Mouse (Mus musculus) thymus, postnatal 10 days (tissue): ENCODE results near the gene Gm20489.
A peak's percentile ranks its signal among the peaks of the same experiment; 100 is the strongest.

Experiments
- DNase-seq, 2 experiments: peaks; one replicate each; pipeline ENCODE4 v3.0.0; 2021; ENCODE audit warnings: low spot score in 2 of 2

Gene Gm20489

DNA sequence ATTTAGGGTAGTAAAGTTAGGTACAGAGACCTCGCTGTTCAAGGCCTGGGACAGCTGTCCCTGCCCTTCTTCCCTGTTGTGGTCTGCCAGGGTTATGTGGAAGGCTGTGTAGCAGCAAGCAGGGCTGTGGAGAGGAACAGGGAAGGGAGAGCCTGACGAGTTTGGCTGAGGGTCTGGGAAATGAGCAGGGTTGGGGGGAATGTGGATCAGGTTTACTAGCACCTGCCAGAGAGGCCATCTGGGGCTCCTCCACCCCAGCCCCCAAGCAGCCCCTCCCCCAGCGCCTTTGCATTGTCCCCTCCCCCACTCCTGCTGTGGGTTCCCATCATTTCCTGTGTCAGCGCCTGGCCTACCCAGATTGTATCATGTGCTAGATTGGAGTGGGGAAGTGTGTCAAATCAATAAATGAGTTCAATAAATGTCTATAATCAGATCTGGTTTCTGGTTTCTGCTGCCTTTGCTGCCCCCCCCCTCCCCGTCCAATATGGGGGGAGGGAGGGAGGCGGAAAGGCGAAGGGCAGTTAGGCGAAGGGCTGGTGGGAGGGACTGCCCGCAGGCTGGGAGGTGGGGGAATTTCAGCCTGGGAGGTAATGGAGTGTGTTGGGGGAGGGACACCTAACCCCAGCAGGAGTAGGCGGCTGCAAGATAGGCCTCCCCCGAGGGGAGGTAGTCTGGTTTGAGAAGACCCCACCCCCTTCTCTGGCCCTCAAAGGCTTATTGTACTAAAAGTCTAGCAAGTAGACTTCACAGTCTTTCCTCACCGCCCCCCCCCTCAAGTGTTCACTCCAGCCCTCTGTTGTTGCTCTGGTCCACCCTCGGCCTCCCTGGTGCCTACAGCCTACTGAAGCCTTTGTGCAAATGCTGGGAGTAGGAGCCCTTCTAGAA is 8.1 kb downstream of the Gm20489 start:
- DNase-seq = peak; percentile 42 to 68

DNA sequence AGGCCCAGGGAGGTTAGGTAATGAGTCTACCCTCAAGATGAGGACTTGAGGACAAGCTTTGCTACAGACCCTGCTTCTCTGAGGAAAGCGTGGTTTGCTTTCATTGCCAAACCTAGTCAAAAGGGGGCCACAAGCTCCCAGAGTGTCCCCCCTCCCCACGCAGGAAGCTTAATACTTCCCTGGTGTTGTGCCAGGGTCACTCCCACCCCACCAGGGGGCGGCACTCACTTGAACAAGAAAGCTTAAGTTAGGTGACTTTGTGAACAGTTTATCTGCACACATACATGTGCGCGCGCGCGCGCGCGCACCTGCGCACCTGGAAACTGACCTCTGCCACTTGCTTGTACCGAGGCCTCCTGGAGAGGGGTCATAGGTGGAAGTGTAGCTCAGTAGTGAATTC is 12.2 kb downstream of the Gm20489 start:
- peak; percentile 56 to 66 for DNase-seq

- no peak for DNase-seq
These were observed 14.1 kb downstream of the Gm20489 start for GRCm38 (mm10) chrX:101254740-101255139.

DNA sequence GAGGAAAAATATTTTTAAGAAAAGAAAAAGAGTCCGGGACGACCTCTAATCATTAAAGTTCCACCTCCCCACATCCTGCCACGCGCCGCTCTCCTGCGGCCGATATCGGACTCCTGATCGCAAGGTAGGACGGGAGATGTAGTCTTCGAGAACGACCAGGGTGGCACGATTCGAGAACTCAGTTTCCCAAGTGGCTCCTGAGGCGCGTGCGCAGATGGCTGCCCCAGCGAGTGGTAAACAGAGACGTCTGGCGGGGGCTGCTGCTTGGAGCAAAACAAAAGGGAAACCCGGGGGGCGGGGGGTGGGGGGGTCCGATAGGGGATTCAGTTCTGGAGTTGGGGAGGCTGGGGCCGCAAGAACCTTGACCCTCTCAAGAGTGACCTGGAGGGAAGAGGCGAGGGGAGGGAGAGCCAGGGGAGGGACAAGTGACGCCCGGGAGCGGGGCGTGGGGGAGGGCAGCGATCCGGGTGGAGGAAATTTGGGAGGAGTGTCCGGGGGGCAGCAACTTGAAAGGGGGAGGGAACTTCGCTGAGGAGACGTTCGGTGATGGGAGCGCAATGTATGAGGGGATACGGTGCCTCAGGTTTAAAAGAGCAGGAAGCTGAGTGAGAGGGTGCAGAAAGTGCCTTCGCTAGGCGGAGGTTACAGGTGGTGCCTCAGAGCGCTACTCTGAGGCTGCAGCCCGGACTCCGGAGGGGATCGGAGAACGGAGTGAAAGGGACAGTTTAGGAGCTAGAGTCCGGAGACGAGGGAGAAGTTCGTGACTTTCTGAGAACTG is 14.7 kb downstream of the Gm20489 start, which contains the start of gene Foxo4:
Gene Foxo4 (plus strand): TSS at position 577 of the 778 bp plus-strand sequence.
- peak; percentile 83 to 87 for DNase-seq

DNA sequence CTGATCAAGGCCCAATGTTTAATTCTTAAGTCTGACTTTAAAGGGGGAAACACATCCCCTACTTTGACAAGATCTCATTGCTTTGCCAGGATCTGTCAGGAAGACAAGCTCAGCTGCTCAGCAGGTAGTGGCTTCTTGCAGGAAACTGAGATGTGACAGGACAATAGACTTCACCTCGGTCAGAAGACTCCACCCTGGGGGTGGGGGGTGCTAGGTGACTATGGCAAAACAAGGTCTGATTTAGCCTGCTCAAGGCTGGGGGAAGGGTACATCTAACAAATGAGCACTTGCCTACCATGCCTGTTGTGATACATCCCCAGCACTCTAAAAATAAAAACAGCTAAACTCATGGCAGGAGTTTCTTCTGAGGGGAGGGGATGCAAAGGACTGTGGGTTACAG is 23.8 kb downstream of the Gm20489 start:
- no peak for DNase-seq

DNA sequence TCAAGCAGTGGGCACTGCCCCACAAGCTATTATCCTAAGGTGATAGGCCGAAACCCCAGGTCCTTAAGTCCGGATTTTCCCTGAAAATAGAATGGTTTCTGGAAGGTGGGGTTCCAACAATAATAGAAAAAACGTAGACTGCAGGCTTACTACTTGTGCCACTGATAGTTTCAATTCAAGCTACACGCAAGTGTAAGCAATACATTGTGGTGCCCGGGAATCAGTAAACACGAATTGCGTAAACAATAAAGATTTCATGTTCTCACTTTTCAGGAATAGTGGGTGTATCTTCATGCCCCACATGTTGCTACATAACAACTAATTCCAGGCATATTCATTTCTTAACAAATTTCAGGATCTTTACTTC is 46.0 kb downstream of the Gm20489 start:
- no peak for DNase-seq

DNA sequence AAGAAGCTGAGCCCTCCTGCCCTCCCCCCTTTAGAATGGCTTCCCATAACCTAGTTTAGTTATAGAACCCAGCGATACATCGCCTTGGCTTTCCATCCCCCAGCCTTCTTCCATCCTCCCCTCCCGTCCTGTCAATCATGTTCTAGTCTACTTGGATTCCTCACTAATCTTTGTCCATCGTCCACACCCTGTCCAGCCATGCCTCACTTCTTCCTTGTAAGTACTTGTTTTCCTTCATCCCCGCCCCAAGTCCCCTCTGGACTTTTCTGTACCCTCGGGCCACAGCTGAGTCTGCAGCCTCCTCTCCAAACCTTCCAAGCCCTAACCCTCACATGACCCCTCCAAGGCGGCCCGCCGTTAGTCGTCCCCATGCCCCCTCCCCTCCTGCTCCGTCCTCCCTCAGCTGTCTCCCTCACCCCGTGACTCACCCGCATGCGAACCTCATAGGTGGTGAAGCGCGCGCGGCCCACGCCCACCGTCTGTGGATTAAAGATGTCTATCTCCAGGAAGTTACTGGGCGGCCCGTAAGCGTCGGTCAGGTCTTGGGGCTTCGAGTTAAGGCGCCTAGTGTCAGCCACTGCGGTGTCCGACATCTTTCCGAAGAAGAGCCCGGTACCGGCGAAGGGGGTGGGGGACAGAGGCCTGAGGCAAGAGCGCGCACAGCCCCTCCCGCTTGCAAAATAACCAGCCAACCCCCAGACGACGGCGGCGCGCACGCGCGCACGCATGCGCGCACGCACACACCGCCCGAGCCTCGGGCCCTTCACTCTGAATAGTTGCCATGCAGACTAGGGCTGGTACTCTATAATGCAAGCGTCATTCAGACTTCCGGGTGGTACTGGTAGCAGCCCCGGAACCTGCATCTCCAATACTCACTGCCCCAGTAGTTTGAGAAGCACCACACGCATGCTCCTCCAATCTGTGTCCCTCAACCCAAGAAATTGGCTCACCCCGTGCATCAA is 46.7 kb downstream of the Gm20489 start, which contains the start of gene Snx12:
Gene Snx12 (minus strand): TSS at position 730 of the 962 bp plus-strand sequence.
- DNase-seq = peak; percentile 78 to 80
